Mouse (Mus musculus) heart, adult 11 months (tissue): ENCODE measurements at regions not wholly inside any gene's neighbourhood (a gene's known extent, or its start where the extent isn't known, plus 50 kb on each side); places are given as distances from the start of the nearest gene placed in this dataset.

Source experiments
- DNase-seq: peaks from one replicate; pipeline ENCODE4 v3.0.0; 2022

DNA sequence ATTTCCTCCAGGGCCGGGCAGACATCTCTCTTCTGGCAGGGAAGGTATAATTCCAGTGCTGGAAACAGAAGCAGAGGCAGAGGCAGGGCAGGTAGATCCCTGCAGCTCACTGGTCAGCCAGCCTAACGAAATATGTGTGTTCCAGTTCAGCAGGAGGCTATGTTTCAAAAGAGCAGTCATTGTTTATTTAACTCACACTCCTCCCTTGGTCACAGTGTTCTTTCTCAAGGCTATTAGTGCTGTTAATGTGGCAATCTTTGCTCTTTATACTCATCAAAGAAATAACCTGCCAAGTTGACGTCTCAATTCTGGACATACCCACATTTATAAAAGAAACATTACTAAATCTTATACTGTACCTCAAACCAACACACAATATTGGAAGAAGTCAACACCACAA, 253.3 kb upstream of the Adgrl3 start:
- DNase-seq = no peak

DNA sequence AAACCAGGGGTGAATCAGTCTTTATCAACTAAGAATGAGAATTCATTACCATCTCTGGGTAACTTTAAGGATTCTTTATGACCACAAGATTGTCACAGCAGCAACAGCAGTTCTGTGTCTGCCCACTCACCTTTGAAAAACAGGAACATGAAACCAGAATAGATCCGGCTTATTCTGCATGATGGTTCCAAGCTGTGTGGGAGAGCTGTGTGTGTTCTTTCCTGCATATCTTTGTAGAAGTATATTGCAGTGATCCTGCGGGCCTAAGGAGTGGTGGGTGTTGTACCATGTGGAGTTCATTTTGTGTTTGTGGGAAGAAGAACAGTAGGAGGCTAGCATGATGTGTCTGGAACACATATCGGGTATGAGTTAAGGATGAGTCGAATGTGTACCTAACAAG, 236.0 kb upstream of the Adgrl3 start:
- no peak for DNase-seq

DNA sequence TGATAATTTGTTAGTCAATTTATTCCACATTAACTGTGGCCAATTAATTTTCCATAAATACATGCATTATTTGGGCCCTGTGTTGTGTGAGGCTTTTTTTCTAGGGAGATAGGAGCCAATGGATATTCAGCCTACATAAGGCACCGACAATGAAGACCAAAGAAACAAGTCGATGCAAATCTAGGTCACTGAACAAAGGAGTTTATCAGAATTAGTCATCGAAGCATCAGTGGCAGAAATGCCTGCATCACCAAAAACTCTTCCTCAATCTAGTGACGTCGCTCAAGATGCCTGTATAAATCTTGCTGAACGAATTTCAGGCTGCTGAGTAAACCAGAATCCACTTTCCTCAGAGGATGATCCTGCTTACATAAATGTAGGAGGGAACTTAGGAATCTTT, 235.2 kb upstream of the Adgrl3 start:
- no peak for DNase-seq

DNA sequence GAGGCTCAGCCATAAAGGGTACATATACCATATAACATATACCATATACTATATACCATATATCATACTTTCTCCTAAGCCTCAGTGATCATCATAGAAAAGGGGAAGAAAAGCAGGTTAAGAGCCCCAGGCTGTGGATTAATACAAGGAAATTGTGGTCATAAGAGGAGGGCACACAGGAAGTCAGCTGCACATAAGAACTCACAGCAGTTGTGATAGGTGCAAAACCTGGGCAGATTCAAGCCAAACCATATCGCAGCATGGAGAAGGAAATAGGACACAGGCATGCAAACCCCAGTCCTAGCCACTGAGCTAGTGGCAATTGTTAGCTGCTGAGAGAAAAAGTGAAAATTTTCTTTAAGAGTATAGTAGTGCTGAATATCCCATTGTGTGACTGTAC, 228.3 kb upstream of the Adgrl3 start:
- no peak for DNase-seq

DNA sequence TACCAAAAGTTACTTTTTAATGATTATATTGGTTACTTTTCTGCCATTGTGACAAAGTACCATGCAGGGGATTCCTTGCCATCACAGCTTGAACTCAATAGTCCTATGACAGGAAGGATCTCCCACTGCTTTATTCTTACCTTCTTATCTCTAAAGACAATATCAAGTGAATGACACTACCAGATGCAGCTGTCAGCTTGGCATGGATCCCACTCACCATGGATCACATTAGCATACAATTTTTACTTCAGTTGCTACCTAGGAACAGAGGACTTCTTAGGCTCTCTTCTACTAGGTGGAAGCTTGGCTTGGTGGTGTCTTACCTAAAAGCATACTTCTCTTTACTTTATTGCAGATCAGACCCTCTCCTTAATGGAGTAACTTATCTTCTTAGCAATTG, 220.2 kb upstream of the Adgrl3 start:
- no peak for DNase-seq

DNA sequence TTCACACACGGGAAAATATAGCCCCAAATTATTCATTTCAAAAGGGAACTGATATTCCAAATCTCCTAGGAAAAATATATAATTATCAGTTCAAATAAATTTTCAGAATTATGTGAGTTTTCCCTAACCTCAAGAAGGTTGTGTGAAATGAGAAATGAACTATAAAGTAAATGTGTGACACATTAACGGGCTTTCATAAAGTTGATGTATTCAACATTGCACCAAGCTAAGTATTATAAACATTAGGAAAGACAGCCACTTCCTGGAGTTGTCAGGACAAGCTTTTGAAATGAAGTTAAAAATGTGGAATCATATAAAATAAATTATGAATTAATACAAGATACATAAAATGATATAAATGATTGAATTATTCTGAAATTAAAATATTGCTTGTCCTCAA, 207.0 kb upstream of the Adgrl3 start:
- no peak for DNase-seq

DNA sequence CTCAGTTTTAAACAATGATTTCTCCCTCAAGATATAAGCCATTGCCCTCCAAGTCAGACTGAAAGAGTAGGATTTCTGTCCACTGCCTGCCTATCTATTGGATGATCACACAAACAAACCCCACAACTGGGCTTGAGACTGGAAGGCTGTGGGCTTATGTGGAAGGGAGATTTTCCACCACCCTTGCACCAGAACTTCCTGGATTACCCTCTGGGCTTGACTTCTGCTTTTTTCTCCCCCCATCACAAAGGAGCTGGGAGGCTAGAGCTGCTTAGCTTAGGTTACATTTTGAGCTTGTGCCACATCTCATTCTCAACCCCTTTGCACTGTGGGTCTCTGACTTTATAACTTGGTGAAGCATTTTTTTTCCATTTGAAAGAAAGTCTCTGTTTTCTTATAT, 200.7 kb upstream of the Adgrl3 start:
- DNase-seq = no peak

DNA sequence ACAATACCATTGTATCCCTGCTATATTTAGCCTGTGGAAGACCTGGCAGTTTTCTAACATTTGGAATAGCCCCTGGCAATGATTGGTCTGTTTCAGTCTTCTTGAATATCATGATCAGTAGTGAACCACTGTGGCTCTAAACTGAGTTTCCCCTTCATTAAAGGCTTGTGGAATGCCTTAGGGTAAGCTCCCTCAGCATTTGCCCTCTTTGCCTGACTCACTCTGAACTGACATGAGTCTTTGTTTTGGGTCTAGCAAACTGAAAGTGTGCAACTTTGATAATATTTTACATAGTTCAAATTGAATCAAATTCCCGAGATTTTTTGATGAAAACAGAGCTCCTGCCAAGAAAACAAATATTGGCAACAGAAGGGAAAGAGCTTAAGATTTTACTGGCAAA, 177.4 kb upstream of the Adgrl3 start:
- DNase-seq = no peak

DNA sequence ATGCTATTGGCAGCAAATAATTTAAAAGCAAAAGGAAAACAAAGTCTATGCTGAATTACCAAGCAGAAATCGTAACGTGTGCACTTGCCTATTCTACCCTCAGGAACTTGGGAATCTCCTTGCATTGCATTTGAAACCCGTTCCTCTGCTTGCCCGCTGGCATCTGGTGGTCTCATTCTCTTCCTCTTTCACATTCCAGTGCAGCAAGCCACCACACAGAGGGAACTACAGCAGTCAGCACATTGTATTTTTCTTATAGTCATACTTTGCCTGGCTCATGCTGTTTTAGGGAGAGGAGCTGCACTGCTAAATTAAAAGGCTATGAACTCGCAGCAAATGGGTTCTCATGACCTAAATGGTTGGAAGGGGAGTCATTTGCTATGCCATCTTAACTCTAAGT, 164.9 kb upstream of the Adgrl3 start:
- DNase-seq = no peak

DNA sequence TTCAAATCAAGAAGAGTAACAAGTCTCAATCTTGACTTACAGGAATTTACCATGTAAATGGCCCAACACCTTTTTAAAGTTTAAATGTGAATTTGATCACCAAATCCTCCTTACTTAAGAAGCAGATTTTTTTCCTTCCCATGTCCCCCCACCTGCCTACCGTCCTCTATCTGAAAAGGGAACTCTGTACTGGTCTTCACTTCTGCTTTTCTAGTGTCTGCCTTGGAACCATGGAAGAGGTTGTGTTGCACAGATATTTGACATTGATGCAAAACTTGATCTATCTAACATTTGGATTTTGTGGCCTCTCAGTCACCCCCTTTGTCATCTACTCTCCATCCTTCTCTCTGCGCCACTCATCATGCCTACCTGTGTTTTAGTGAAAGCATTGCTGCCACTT, 143.3 kb upstream of the Adgrl3 start:
- no peak for DNase-seq

DNA sequence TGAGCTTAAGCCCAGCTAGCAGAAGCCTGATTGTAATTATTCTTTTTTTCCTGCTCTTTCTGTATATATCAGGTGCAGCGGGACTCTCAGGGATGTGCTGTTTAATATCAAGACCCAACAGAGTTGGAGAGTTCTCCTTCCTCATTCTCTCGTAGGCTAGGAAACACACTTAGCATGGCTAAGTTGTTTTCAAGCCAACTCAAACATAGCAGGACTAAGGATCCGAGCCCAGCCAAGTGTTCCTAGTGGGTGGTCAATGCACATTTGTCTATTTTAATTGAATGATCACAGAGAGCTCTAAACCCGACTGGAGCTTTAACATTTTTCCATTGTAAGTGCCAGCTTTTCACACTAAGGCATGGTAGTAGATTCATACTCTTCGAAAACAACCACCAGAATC, 121.7 kb upstream of the Adgrl3 start:
- DNase-seq = no peak

DNA sequence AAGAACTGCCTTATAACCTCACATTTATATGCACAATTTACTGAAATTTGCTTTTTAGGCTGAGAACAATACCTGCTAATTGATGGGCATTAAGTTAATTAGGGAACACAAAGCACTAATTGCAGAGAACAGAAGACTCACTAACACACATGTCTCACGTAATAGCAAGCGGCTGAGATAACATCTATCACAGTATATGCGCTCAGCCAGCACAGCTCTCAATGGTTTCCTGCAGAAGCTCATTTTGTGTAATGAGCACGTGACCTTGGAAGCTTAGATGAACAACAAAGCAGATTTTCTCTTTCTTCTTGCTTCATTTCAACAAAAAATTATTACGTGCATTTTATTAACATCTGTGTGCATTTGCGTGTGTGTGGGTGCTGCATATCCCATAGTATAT, 111.2 kb upstream of the Adgrl3 start:
- DNase-seq = no peak

DNA sequence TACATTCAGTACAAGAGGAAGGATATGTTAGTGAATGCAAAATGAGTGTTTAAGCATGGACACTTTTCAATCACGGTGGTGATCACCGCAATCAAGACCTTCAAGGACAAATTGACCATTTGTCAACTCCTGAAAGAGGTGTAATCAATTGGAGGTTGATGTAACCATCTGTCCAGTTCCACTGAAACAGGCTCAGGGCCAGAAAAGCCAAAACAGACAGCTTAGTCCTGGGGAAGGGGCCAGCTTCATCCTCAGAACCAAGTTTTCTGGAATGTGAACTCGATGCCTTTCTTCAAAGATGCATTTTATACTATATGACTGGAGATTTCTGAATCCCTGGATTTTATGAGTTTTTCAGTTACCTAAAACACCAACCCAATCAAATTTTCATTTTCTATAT, 81.1 kb upstream of the Adgrl3 start:
- DNase-seq = no peak

DNA sequence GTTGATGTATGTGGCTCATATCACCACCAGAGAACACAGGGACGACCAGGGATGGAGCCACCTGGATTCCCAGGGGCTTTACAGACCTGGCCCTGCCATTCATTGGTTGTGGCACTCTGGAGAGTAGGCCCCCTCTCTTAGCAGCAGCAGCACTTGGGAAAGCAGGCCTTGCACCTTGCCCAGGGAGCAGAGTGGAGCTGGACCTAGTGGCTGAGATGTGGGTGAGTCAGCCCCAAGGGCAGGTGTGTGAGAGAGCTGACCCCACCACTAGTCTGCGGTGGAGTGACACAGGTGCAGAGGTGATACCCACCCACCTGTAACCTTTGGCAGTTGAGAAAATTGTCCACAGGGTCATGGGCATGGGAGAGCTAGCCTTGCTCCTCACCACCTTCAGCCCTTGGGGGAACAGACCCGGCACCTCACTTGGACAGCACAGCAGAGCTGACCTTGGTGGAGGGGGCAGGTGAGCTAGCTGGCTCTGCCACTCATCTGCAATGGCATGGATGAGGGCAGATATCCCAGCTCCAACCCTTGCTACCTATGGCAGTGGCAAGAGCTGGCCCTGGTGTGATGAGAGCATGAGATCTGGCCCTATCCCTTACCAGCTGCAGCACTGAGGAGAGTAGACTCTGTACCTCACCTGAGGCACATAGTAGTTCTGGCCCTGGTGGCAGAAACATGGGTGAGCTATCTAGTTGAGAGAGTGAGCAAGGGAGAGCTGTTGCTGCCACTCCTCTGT, 67.9 kb upstream of the Adgrl3 start:
- DNase-seq = peak; percentile 39

DNA sequence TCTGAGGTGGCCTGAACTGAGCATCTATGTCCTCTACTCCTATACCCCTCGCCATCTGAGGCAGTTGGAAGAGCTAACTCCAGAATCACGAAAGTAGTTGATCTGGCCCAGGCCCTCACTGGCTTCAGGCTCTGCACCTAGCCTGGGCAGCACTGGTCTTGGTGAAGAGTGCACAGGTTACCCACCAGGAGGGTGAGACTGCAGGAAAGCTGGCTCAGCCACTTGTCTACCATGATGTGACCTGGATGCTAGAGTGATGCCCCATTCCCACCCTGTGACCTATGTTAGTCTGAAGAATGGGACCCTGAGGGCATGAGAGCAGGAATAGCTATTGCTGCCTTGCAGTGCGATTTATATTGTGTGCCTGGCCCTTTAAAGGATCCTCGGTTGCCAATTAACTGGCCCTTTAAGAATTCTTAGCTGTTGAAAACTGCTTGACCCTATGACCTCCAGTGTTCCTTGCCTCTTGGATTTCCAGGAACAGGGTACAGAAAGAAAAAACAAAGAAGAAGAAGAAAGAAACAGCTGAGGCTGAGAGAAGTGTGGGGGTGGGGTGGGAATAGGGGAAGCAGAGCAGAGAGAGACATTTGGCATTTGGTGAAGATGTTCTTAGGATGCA, 67.2 kb upstream of the Adgrl3 start:
- peak; percentile 71 for DNase-seq
